Mouse (Mus musculus): ENCODE measurements at regions not wholly inside any gene's neighbourhood (a gene's known extent, or its start where the extent isn't known, plus 50 kb on each side); places are given as distances from the start of the nearest gene placed in this dataset.
"Not testable (repeated sequence)": the region's sequence is repeated elsewhere in the genome, so short reads cannot be mapped to it uniquely, and the experiment has no call there.

- in situ Hi-C loops (cut with MboI, MseI), result no loop called here
Observed at GRCm38 (mm10) chr5:56207877-56208276, 1509.9 kb upstream of the Pcdh7 start.

- in situ Hi-C loops (cut with MboI, MseI), result no loop called here
Observed at GRCm38 (mm10) chr5:56215842-56216241, 1501.9 kb upstream of the Pcdh7 start.

- in situ Hi-C loops (cut with MboI, MseI), result loop anchor here in 1 of 2 experiments (10.0 kb wide), 1 partner anchor 1671 kb away; no protein-coding TSS in a partner anchor
Observed at GRCm38 (mm10) chr5:56266121-56266520, 1451.6 kb upstream of the Pcdh7 start.

- in situ Hi-C loops (cut with MboI, MseI), result not testable (repeated sequence)
Observed at GRCm38 (mm10) chr5:56291666-56292065, 1426.1 kb upstream of the Pcdh7 start.
